Mouse (Mus musculus): Measurements from ENCODE around the gene Ncbp1.

Ncbp1 gene

GRCm38 (mm10) chr4:46202562-46203126 lies 64.2 kb downstream of the Ncbp1 start:
- DNase-seq, result peak; percentile 46

DNA sequence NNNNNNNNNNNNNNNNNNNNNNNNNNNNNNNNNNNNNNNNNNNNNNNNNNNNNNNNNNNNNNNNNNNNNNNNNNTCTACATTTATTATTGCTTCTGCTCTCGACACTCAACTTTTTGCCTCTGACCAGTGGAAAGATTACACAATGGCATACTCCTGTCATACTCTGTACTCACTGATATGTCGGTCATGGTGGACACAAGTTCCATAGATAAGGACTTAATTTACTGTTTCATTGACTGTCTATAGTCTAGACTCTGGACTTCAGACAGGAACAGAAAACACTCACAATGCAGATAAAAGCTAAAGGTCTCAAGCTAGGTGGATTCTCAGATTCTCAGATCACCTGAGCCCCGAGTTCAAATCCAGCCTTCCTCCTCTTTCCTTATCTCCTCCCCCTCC lies 82.7 kb downstream of the Ncbp1 start:
- DNase-seq, result no peak

All from right cerebral cortex, postnatal 4 days (tissue).